ENCODE assay signal across 9 mouse cellular contexts in the genomic region with DNA sequence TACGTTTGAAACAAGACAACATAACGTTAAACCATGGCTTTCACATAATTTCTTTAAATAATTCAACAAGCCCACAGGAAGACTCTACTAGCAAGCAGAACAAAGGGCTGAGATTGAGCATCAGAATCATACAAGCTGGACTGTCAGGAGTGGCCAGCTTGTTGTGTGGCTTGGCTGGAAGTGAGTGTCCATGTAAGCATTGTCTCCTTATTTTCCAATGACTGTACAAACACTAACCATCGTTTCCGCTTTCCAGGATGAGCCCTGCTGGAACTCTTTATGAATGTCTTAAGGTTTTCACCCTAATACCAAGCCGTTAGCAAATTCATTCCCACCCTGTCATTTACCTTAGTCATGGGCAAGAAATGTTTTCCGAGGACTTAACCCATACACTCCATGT. TPM values are rescaled to one million over a fixed set of nuclear protein-coding genes. Genes with fewer than 3 reads are reported as not detected.
DNase-seq lines count a peak whose midpoint lies in the region; ATAC-seq lines count a peak whose summit lies in the region.
"Had no signal": no experiment of that assay in that cellular context is flagged by ENCODE, and none has a peak within 500 bp of the region (broad histone marks: within the 10 kb centered on the region; RNA-seq: fewer than 3 reads in every experiment).

No protein-coding gene starts in this region.

- H3K4me3 ChIP-seq in hindbrain, embryonic 11.5 days (ENCODE audit: low read depth, low read length), result no peak overlapping the region
- no peak overlapping the region; the same call in 1 of the 2 replicates for H3K4me3 ChIP-seq in hindbrain, embryonic 10.5 days
- H3K4me3 ChIP-seq in forebrain, embryonic 11.5 days (ENCODE audit: low read depth, low read length), result no peak overlapping the region; the same call in 1 of the 2 replicates
- peak overlapping the region; percentile 78 for H3K4me3 ChIP-seq in hindbrain, embryonic 16.5 days (ENCODE audit: low read length)
- peak overlapping the region; percentile 74 for H3K4me3 ChIP-seq in neural tube, embryonic 13.5 days

- 85% methylated on average over 6 of the region's 6 CpGs for WGBS in hindbrain, embryonic 11.5 days
- WGBS in hindbrain, embryonic 10.5 days, result 85% methylated on average over 6 of the region's 6 CpGs
- 82% methylated on average over 6 of the region's 6 CpGs for WGBS in forebrain, embryonic 11.5 days
- 58% methylated on average over 6 of the region's 6 CpGs for WGBS in hindbrain, embryonic 16.5 days
- WGBS in neural tube, embryonic 13.5 days, result 75% methylated on average over 6 of the region's 6 CpGs

- no peak for DNase-seq in hindbrain, embryonic 11.5 days (ENCODE audit: low spot score)
- no peak for DNase-seq in hindbrain, embryonic 10.5 days (ENCODE audit: low spot score)
- DNase-seq in forebrain, embryonic 11.5 days (ENCODE audit: low spot score), result no peak
- DNase-seq in spleen, postnatal 36 days (ENCODE audit: low spot score in 2 of 2), result no peak
- DNase-seq in urinary bladder, postnatal 14 days (ENCODE audit: low spot score), result no peak
- DNase-seq: layer of hippocampus, adult 9-11 months; liver, postnatal 0 days had no signal

- no peak overlapping the region for H3K27ac ChIP-seq in hindbrain, embryonic 11.5 days (ENCODE audit: low read depth, low read length)
- no peak overlapping the region for H3K27ac ChIP-seq in hindbrain, embryonic 10.5 days
- no peak overlapping the region for H3K27ac ChIP-seq in forebrain, embryonic 11.5 days (ENCODE audit: low read depth, low read length)
- H3K27ac ChIP-seq in hindbrain, embryonic 16.5 days (ENCODE audit: low read depth, low read length), result no peak overlapping the region
- peak overlapping the region; percentile 33; the same call in 1 of the 2 replicates for H3K27ac ChIP-seq in neural tube, embryonic 13.5 days (replicated peaks)

- H3K9ac ChIP-seq in hindbrain, embryonic 11.5 days (ENCODE audit: low read depth, low read length), result no peak overlapping the region
- H3K9ac ChIP-seq in forebrain, embryonic 11.5 days (ENCODE audit: low read length), result no peak overlapping the region
- H3K9ac ChIP-seq in hindbrain, embryonic 16.5 days (ENCODE audit: low read depth, low read length), result peak overlapping the region; percentile 98; the same call in 1 of the 2 replicates
- peak overlapping the region; percentile 96 for H3K9ac ChIP-seq in neural tube, embryonic 13.5 days
- H3K9ac ChIP-seq: liver, postnatal 0 days had no signal

- peak overlapping the region; percentile 16 for H3K4me2 ChIP-seq in hindbrain, embryonic 11.5 days (replicated peaks; ENCODE audit: low read depth, low read length)
- H3K4me2 ChIP-seq in forebrain, embryonic 11.5 days (ENCODE audit: low read depth, low read length, severe bottlenecking), result peak overlapping the region; percentile 58; the same call in 1 of the 2 replicates
- H3K4me2 ChIP-seq in hindbrain, embryonic 16.5 days (ENCODE audit: low read length), result peak overlapping the region; percentile 75
- peak overlapping the region; percentile 57 for H3K4me2 ChIP-seq in neural tube, embryonic 13.5 days

- H3K9me3 ChIP-seq in hindbrain, embryonic 11.5 days (ENCODE audit: control insufficient read depth, low read length), result no peaks in the 10 kb centered on the region
- H3K9me3 ChIP-seq in hindbrain, embryonic 10.5 days, result no peaks in the 10 kb centered on the region
- H3K9me3 ChIP-seq in forebrain, embryonic 11.5 days (ENCODE audit: control insufficient read depth, low read length), result no peaks in the 10 kb centered on the region
- H3K9me3 ChIP-seq in hindbrain, embryonic 16.5 days (ENCODE audit: control insufficient read depth, low read length), result no peaks in the 10 kb centered on the region
- H3K9me3 ChIP-seq in neural tube, embryonic 13.5 days, result no peaks in the 10 kb centered on the region

- no peaks in the 10 kb centered on the region for H3K36me3 ChIP-seq in hindbrain, embryonic 11.5 days (ENCODE audit: control insufficient read depth, insufficient read depth, low read length)
- H3K36me3 ChIP-seq in hindbrain, embryonic 10.5 days, result no peaks in the 10 kb centered on the region
- H3K36me3 ChIP-seq in forebrain, embryonic 11.5 days (ENCODE audit: control insufficient read depth, insufficient read depth, low read length), result no peaks in the 10 kb centered on the region
- H3K36me3 ChIP-seq in hindbrain, embryonic 16.5 days (ENCODE audit: control insufficient read depth, insufficient read depth, low read length), result no peaks in the 10 kb centered on the region
- no peaks in the 10 kb centered on the region for H3K36me3 ChIP-seq in neural tube, embryonic 13.5 days

- no peak for ATAC-seq in hindbrain, embryonic 11.5 days (ENCODE audit: low FRiP score)
- no peak for ATAC-seq in forebrain, embryonic 11.5 days (replicated peaks; ENCODE audit: low FRiP score)
- no peak for ATAC-seq in hindbrain, embryonic 16.5 days
- no peak for ATAC-seq in neural tube, embryonic 13.5 days (ENCODE audit: low read depth)
- ATAC-seq: liver, postnatal 0 days had no signal

- H3K4me1 ChIP-seq in hindbrain, embryonic 11.5 days (replicated peaks; ENCODE audit: control insufficient read depth, insufficient read depth, low read length), result no peaks in the 10 kb centered on the region
- H3K4me1 ChIP-seq in hindbrain, embryonic 10.5 days (replicated peaks), result peaks cover 17% of the 10 kb centered on the region
- H3K4me1 ChIP-seq in forebrain, embryonic 11.5 days (replicated peaks; ENCODE audit: control insufficient read depth, insufficient read depth, low read length), result no peaks in the 10 kb centered on the region; the same call in 1 of the 2 replicates
- peaks cover 13% of the 10 kb centered on the region for H3K4me1 ChIP-seq in hindbrain, embryonic 16.5 days (ENCODE audit: control insufficient read depth, insufficient read depth, low read depth, low read length)
- peaks cover 35% of the 10 kb centered on the region for H3K4me1 ChIP-seq in neural tube, embryonic 13.5 days (replicated peaks)

- no peaks in the 10 kb centered on the region for H3K27me3 ChIP-seq in hindbrain, embryonic 11.5 days (ENCODE audit: control insufficient read depth, insufficient read depth, low read length)
- peaks cover 14% of the 10 kb centered on the region for H3K27me3 ChIP-seq in hindbrain, embryonic 10.5 days (ENCODE audit: insufficient read depth, poor library complexity, severe bottlenecking)
- no peaks in the 10 kb centered on the region for H3K27me3 ChIP-seq in forebrain, embryonic 11.5 days (ENCODE audit: control insufficient read depth, insufficient read depth, low read length)
- H3K27me3 ChIP-seq in hindbrain, embryonic 16.5 days (replicated peaks; ENCODE audit: control insufficient read depth, insufficient read depth, low read length), result no peaks in the 10 kb centered on the region
- no peaks in the 10 kb centered on the region for H3K27me3 ChIP-seq in neural tube, embryonic 13.5 days

RNA-seq across cellular contexts. Expression of gene Cpe, which starts 2.0 kb away (rescaled TPM):
- 268 and 279 TPM in 2 replicates for polyA plus RNA-seq in hindbrain, embryonic 11.5 days (2014; fragmentation: Nextera tagmentation; extraction: Ambion mirVana)
- 91.0 and 160 TPM in 2 replicates for polyA plus RNA-seq in hindbrain, embryonic 10.5 days (2016; fragmentation: Nextera tagmentation; extraction: Ambion mirVana)
- 260 and 266 TPM in 2 replicates for polyA plus RNA-seq in forebrain, embryonic 11.5 days (2014; fragmentation: Nextera tagmentation; extraction: Ambion mirVana)
- polyA plus RNA-seq in hindbrain, embryonic 16.5 days (2015; fragmentation: Nextera tagmentation; extraction: Ambion mirVana), result 718 and 866 TPM in 2 replicates
- 662 and 663 TPM in 2 replicates for polyA plus RNA-seq in neural tube, embryonic 13.5 days (2015; fragmentation: Nextera tagmentation; extraction: Ambion mirVana)

RNA-seq across cellular contexts. Expression of gene Msmo1, which starts 42.7 kb away (rescaled TPM):
- 236 and 238 TPM in 2 replicates for polyA plus RNA-seq in hindbrain, embryonic 11.5 days (2014; fragmentation: Nextera tagmentation; extraction: Ambion mirVana)
- polyA plus RNA-seq in hindbrain, embryonic 10.5 days (2016; fragmentation: Nextera tagmentation; extraction: Ambion mirVana), result 200 and 202 TPM in 2 replicates
- polyA plus RNA-seq in forebrain, embryonic 11.5 days (2014; fragmentation: Nextera tagmentation; extraction: Ambion mirVana), result 205 and 208 TPM in 2 replicates
- polyA plus RNA-seq in hindbrain, embryonic 16.5 days (2015; fragmentation: Nextera tagmentation; extraction: Ambion mirVana), result 152 and 179 TPM in 2 replicates
- 126 and 138 TPM in 2 replicates for polyA plus RNA-seq in neural tube, embryonic 13.5 days (2015; fragmentation: Nextera tagmentation; extraction: Ambion mirVana)

Comparison
In these comparisons a context has a peak if more than half of its experiments do, and no peak if none do; other contexts are left out.
1. H3K4me3 ChIP-seq: peak in hindbrain, embryonic 16.5 days (single experiment) and neural tube, embryonic 13.5 days (single experiment); none in hindbrain, embryonic 11.5 days (single experiment), hindbrain, embryonic 10.5 days (single experiment) and forebrain, embryonic 11.5 days (single experiment).
2. H3K9ac ChIP-seq: peak in hindbrain, embryonic 16.5 days (single experiment) and neural tube, embryonic 13.5 days (single experiment); none in hindbrain, embryonic 11.5 days (single experiment) and forebrain, embryonic 11.5 days (single experiment).
3. H3K4me2 ChIP-seq: peak in every context shown above with its lines; median percentile 75 in hindbrain, embryonic 16.5 days; 58 in forebrain, embryonic 11.5 days; 57 in neural tube, embryonic 13.5 days; 16 in hindbrain, embryonic 11.5 days.